Mouse (Mus musculus) spleen, postnatal 14 days (tissue): ENCODE measurements around the gene Cby3.
"Not testable (repeated sequence)": the region's sequence is repeated elsewhere in the genome, so short reads cannot be mapped to it uniquely, and the experiment has no call there.

Experiments
- DNase-seq, 2 experiments: peaks; one replicate each; pipeline ENCODE4 v3.0.0; 2021 to 2022; ENCODE audit warnings: low spot score in 2 of 2

Cby3 gene

GRCm38 (mm10) chr11:50354162-50354561, at the start of gene Cby3:
Gene Cby3, plus strand, starts transcription at chr11:50354462.
- DNase-seq: no peak

GRCm38 (mm10) chr11:50312803-50313202, 41.5 kb upstream of the Cby3 start:
- no peak for DNase-seq

GRCm38 (mm10) chr11:50319343-50319742, 34.9 kb upstream of the Cby3 start:
- DNase-seq: not testable (repeated sequence)

- no peak for DNase-seq
Measured at GRCm38 (mm10) chr11:50321239-50321638, 33.0 kb upstream of the Cby3 start.

DNA sequence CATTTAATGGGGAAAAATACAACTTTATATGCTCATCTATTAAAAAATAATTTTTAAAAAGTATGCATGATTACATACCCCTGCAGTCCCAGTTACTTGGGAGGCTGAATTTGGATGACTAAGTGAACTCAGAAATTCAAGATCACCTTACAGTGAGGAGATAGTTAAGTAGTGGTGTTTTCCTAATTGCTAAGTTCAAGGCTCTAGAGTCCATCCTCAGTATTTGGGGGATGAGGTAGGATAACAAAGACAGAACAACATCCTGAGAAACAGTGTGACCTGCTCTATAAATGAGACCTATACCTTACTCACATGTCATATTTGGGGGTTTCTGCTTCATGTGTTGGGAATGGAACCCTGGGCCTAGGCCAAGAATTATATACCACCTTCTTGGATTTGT, 31.9 kb upstream of the Cby3 start:
- no peak for DNase-seq

DNA sequence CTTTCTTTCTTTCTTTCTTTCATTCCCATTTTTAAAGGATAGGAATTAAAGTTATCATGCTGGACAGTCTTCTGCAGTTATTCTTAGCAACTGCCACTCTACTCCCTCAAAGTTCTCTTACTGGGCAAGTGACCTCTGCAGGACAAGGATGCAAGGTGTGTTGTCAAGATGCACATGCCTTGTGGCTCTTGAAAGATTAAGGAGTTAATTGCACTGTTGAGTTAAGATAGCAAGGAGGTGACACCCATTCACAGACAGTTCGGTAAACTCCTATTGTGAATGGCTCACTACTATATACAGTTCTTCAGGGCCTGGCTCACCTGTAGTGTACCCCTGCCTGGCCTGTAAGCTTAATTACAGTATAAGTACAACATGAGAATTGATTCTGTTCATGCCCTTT, 30.4 kb upstream of the Cby3 start:
- DNase-seq: no peak

GRCm38 (mm10) chr11:50324751-50325471, 29.4 kb upstream of the Cby3 start:
- no peak for DNase-seq

GRCm38 (mm10) chr11:50325496-50326301, 28.6 kb upstream of the Cby3 start, which contains the start of gene Canx:
Gene Canx, minus strand, starts transcription at chr11:50325673.
- DNase-seq: peak; percentile 95 to 97

- DNase-seq: no peak
Measured at GRCm38 (mm10) chr11:50326302-50326966, 27.8 kb upstream of the Cby3 start.

- no peak for DNase-seq
Measured at GRCm38 (mm10) chr11:50328075-50328625, 26.1 kb upstream of the Cby3 start.

DNA sequence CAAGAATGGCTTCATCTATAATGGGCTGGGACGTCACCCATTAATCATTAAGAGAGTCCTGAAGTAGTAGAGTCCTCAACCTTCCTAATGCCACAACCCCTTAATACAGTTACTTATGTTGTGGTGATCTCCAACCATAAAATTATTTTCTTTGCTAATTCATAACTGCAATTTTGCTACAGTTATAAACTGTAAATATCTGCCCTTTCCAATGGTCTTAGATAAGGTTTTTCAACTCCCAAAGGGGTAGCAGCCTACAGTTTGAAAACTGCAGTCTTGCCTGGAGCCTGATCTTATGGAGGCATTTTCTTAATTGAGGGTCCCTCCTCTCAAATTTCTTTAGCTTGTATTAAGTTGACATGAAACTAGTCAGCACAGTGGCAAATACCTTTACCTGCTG, 24.9 kb upstream of the Cby3 start:
- DNase-seq: no peak

DNA sequence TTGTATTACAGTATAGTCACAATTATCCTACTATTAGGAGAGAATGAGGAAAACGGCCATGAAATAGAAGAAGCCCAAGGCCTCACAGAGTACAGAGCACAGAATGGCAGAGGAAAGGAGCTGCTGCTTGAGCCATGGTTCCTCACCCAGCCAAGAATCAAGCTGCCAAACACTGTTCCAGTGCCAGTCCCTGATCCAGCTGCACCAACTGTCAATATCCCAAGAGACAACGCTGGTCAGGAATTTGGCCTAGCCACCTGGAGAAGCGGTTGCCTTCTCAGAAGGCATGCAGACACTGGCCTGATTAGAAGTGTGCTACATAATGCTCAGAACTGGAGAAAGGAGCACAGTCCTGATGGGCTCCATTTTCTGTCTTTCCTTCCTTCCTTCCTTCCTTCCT, 21.1 kb upstream of the Cby3 start:
- no peak for DNase-seq

GRCm38 (mm10) chr11:50336126-50336525, 18.1 kb upstream of the Cby3 start:
- no peak for DNase-seq

DNA sequence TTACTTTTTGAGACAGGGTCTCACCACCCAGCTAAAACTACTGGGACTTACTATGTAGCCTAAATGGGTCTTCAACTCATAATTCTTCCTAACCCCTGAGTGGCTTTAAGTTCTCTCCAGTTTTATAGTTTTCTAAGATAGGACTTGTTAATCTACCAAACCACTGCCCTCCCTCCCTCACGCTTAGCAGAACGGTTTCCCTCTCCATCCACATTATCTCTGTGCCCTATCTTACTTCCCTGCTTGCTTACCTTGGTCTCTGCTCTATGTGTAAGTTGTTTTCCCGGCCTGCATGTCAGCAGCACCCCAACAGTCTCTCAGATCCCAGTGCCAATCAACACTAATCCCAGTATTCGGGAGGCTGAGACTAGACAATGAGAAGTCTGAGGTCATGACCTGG, 17.4 kb upstream of the Cby3 start:
- DNase-seq: no peak

GRCm38 (mm10) chr11:50345486-50345885, 8.8 kb upstream of the Cby3 start:
- DNase-seq: no peak

DNA sequence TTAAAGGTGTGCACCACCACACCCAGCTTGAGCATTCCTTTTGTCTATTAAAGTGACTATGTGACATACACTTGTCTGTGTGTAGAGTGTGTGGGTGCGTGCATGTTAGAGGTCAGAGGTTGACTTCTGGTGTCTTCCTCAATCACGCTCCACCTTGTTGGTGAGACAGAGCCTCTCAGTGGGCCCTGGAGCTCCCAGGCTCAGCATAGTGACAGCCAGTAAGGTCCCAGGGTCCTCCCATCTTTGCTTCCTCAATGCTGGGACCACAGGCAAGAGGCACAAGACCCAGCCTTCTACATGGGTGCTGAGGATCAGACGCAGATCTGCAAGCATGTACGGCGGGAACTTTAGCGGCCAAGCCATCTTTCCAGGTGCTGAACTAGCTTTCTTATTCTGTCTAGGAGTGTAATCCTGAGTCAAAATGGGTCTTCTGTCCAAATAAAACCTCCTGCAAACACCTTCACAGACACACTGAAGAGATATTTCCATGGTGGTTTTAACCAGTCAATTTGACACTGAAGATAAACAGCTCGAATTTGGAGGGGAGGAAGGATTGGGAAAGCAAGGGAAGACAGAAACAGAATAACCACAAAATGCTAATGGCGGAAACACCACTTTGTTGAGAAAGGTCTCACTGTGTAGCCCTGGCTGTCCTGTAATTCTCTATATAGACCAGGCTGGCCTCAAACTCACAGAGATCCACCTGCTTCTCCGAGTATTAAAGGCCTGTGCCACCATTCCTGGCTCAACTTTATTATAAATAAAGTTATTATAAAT, 7.8 kb upstream of the Cby3 start:
- DNase-seq: no peak

GRCm38 (mm10) chr11:50352177-50352576, 2.1 kb upstream of the Cby3 start:
- no peak for DNase-seq

GRCm38 (mm10) chr11:50354851-50355250, 589 bp downstream of the Cby3 start:
- no peak for DNase-seq

- DNase-seq: no peak
Measured at GRCm38 (mm10) chr11:50355395-50355794, 1.1 kb downstream of the Cby3 start.

DNA sequence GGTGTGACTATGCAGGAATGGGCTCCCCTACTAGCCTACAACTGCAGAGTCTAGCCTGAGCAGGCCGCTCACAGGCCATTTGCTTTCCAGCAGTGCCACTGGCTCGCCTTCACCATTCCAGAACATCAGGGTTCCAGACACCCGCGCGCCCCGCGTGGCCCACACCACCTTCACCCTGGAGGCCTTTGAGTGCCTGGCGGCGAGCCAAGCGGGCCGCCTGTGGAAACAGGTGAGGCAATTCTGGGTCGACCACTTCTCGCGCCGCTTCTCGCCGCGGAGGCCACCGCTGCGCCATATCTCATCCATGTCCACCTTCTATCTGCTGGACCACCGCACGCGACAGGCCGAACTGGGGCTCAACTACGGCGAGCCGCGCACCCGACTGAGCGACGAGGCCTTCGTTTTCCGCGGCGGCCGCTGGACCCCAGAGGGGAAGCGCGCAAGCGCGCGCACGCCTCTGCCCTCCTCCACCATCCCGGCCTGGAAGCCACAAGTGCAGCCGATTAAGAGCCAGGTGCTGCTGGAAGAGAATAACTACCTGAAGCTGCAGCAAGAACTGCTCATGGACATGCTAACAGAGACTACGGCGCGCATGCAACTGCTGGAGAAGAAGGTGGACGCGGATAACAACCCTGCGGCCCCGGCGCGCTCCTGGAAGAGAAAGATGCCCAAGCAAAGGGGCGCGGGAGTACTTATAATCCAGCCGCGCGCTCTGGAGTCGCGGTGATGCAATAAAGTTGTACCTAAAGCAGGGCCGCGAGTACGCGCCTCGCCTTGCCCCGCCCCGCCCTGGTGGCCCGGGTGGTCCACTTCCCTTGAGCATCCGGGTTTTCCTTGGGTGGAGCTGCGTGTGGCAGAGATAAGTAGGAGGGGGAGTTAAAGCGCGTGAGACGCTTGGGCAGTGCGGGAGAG, 4.9 kb downstream of the Cby3 start:
- DNase-seq: peak in 1 of 2 experiments; percentile 9
